Mouse (Mus musculus): ENCODE results near the gene Tnfrsf13b. TPM values are rescaled to one million over a fixed set of nuclear protein-coding genes. Genes with fewer than 3 reads are reported as not detected.
A peak's percentile ranks its signal among the peaks of the same experiment; 100 is the strongest.
"Not testable (repeated sequence)": the region's sequence is repeated elsewhere in the genome, so short reads cannot be mapped to it uniquely, and the experiment has no call there.

Gene Tnfrsf13b
- polyA plus RNA-seq, 1 experiment from 2014 or later, result 8.1 TPM

DNA sequence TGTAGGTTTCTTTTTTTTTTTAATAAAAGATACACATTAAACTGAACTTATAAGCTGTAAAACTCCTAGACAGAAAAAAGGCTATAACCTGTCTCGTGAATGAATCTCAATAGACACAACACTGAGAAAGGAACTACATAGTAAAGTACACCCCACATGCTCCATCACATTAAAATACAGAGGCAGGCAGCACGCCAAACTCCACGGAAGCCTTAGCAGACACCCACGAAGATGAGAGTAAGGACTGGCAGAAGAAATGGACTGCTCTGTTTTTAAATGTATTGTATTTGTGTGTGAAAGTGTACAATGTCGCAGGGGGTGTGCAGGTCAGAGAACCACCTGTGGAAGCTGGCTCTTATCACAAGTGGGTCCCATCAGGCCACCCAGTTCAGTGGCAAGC, 43.6 kb downstream of the Tnfrsf13b start:
- no peak for TF ChIP-seq EP300 (IDR thresholded peaks at IDR 0.05; ENCODE audit: low read depth)
- ATAC-seq (no peak), DNase-seq (no peak)
- Histone ChIP-seq H3K4me3 (ENCODE audit: low read depth, low read length) (no peak overlapping the region), H3K9me3 (ENCODE audit: low read length) (no peaks in the 10 kb centered on the region), H3K27ac (ENCODE audit: low read depth) (no peak overlapping the region), H3K36me3 (replicated peaks; ENCODE audit: insufficient read depth, low read length) (peaks cover 19% of the 10 kb centered on the region), H3K4me1 (ENCODE audit: insufficient read depth) (peaks cover 10% of the 10 kb centered on the region), H3K4me2 (ENCODE audit: low read depth, low read length) (no peak overlapping the region), H3K9ac (replicated peaks) (no peak overlapping the region), H3K27me3 (ENCODE audit: insufficient read depth, low read length) (no peaks in the 10 kb centered on the region)
- WGBS (ENCODE audit: insufficient replicate concordance), result 81% methylated on average over 5 of the region's 5 CpGs

- not testable (repeated sequence) for H3K36me3 ChIP-seq (replicated peaks; ENCODE audit: insufficient read depth, low read length); H3K9me3 ChIP-seq (ENCODE audit: low read length); H3K27me3 ChIP-seq (ENCODE audit: insufficient read depth, low read length); DNase-seq; ATAC-seq; H3K27ac ChIP-seq (ENCODE audit: low read depth)
- peak overlapping the region; percentile 78; the same call in 1 of the 2 replicates for H3K4me3 ChIP-seq (ENCODE audit: low read depth, low read length)
- 42% methylated on average over 15 of the region's 15 CpGs for WGBS (ENCODE audit: insufficient replicate concordance)
- peak overlapping the region; percentile 89 for H3K9ac ChIP-seq (replicated peaks)
- H3K4me1 ChIP-seq (ENCODE audit: insufficient read depth), result peaks cover 15% of the 10 kb centered on the region
- H3K4me2 ChIP-seq (ENCODE audit: low read depth, low read length), result peak overlapping the region; percentile 97
These were observed 46.9 kb downstream of the Tnfrsf13b start for GRCm38 (mm10) chr11:61173477-61173876.

- Histone ChIP-seq H3K27me3 (ENCODE audit: insufficient read depth, low read length) (no peaks in the 10 kb centered on the region), H3K9me3 (ENCODE audit: low read length) (no peaks in the 10 kb centered on the region), H3K9ac (replicated peaks) (peak overlapping the region; percentile 89), H3K27ac (ENCODE audit: low read depth) (peak overlapping the region; percentile 95), H3K4me3 (ENCODE audit: low read depth, low read length) (peak overlapping the region; percentile 78), H3K36me3 (replicated peaks; ENCODE audit: insufficient read depth, low read length) (no peaks in the 10 kb centered on the region), H3K4me1 (ENCODE audit: insufficient read depth) (peaks cover 15% of the 10 kb centered on the region), H3K4me2 (ENCODE audit: low read depth, low read length) (peak overlapping the region; percentile 97)
- under 1% methylated on average over 27 of the region's 28 CpGs for WGBS (ENCODE audit: insufficient replicate concordance)
- TF ChIP-seq EP300 (IDR thresholded peaks at IDR 0.05; ENCODE audit: low read depth) (no peak), CTCF (IDR thresholded peaks at IDR 0.05; ENCODE audit: low read depth) (peak; percentile 44)
- peak; percentile 73 for DNase-seq
- ATAC-seq, result peak; percentile 8
These were observed 47.8 kb downstream of the Tnfrsf13b start for GRCm38 (mm10) chr11:61174291-61174820.

- Histone ChIP-seq H3K27me3 (ENCODE audit: insufficient read depth, low read length) (no peaks in the 10 kb centered on the region), H3K4me3 (ENCODE audit: low read depth, low read length) (peak within 1 kb of the TSS; percentile 78), H3K9me3 (ENCODE audit: low read length) (no peaks in the 10 kb centered on the region), H3K9ac (replicated peaks) (peak within 1 kb of the TSS; percentile 89), H3K4me2 (ENCODE audit: low read depth, low read length) (peak within 1 kb of the TSS; percentile 97), H3K4me1 (ENCODE audit: insufficient read depth) (peaks cover 15% of the 10 kb centered on the region), H3K27ac (ENCODE audit: low read depth) (peak within 1 kb of the TSS; percentile 95), H3K36me3 (replicated peaks; ENCODE audit: insufficient read depth, low read length) (no peaks in the 10 kb centered on the region)
- ATAC-seq (peak; percentile 98), DNase-seq (peak; percentile 99)
- TF ChIP-seq EP300 (IDR thresholded peaks at IDR 0.05; ENCODE audit: low read depth) (no peak), CTCF (IDR thresholded peaks at IDR 0.05; ENCODE audit: low read depth) (peak; percentile 11)
- WGBS (ENCODE audit: insufficient replicate concordance), result under 1% methylated on average over 62 of the region's 69 CpGs
These were observed 48.5 kb downstream of the Tnfrsf13b start, which contains the start of gene Usp22 for GRCm38 (mm10) chr11:61174821-61175658. Usp22 (minus strand) TSS chr11:61175055.

DNA sequence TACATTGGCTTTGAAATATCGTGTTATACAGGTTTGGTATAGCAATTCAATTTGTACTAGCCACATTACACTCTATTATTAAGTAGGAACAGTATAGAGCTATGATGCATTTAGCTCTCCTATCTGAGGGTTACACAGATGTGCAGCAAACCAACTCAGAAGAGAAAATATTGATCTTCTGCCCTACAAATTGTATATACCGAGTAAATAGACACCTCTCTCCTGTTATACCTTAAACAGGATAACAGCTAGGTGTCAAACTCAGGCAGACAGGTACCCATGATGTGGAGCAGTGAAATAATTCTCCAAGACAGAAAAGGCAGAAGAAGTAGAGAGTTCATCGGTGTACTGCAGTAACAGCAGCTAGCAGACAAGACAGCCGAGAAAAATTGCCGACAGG, 49.2 kb downstream of the Tnfrsf13b start:
- Histone ChIP-seq H3K9me3 (ENCODE audit: low read length) (no peaks in the 10 kb centered on the region), H3K9ac (replicated peaks) (no peak overlapping the region), H3K27me3 (ENCODE audit: insufficient read depth, low read length) (no peaks in the 10 kb centered on the region), H3K4me3 (ENCODE audit: low read depth, low read length) (0 out of 2 replicates have a peak overlapping the region, but pooled peaks have one; percentile 21), H3K4me1 (ENCODE audit: insufficient read depth) (peaks cover 13% of the 10 kb centered on the region), H3K36me3 (replicated peaks; ENCODE audit: insufficient read depth, low read length) (no peaks in the 10 kb centered on the region), H3K4me2 (ENCODE audit: low read depth, low read length) (peak overlapping the region; percentile 62), H3K27ac (ENCODE audit: low read depth) (no peak overlapping the region; the same call in 1 of the 2 replicates)
- TF ChIP-seq CTCF (IDR thresholded peaks at IDR 0.05; ENCODE audit: low read depth), result no peak
- no peak for TF ChIP-seq EP300 (IDR thresholded peaks at IDR 0.05; ENCODE audit: low read depth)
- 64% methylated on average over 5 of the region's 5 CpGs for WGBS (ENCODE audit: insufficient replicate concordance)
- no peak for ATAC-seq
- no peak for DNase-seq

GRCm38 (mm10) chr11:61176321-61176720, 49.8 kb downstream of the Tnfrsf13b start:
- H3K36me3 ChIP-seq (replicated peaks; ENCODE audit: insufficient read depth, low read length), result no peaks in the 10 kb centered on the region
- no peak overlapping the region for H3K9ac ChIP-seq (replicated peaks)
- TF ChIP-seq CTCF (IDR thresholded peaks at IDR 0.05; ENCODE audit: low read depth) (no peak), EP300 (IDR thresholded peaks at IDR 0.05; ENCODE audit: low read depth) (no peak)
- H3K27ac ChIP-seq (ENCODE audit: low read depth), result no peak overlapping the region
- H3K9me3 ChIP-seq (ENCODE audit: low read length), result no peaks in the 10 kb centered on the region
- ATAC-seq, result no peak
- 48% methylated on average over 1 of the region's 1 CpGs for WGBS (ENCODE audit: insufficient replicate concordance)
- H3K4me3 ChIP-seq (ENCODE audit: low read depth, low read length), result no peak overlapping the region
- peak overlapping the region; percentile 62; the same call in 1 of the 2 replicates for H3K4me2 ChIP-seq (ENCODE audit: low read depth, low read length)
- H3K4me1 ChIP-seq (ENCODE audit: insufficient read depth), result peaks cover 13% of the 10 kb centered on the region
- no peak for DNase-seq
- no peaks in the 10 kb centered on the region for H3K27me3 ChIP-seq (ENCODE audit: insufficient read depth, low read length)

Data from liver, postnatal 0 days (tissue).